ENCODE assay signal across 8 mouse cellular contexts in the genomic region with DNA sequence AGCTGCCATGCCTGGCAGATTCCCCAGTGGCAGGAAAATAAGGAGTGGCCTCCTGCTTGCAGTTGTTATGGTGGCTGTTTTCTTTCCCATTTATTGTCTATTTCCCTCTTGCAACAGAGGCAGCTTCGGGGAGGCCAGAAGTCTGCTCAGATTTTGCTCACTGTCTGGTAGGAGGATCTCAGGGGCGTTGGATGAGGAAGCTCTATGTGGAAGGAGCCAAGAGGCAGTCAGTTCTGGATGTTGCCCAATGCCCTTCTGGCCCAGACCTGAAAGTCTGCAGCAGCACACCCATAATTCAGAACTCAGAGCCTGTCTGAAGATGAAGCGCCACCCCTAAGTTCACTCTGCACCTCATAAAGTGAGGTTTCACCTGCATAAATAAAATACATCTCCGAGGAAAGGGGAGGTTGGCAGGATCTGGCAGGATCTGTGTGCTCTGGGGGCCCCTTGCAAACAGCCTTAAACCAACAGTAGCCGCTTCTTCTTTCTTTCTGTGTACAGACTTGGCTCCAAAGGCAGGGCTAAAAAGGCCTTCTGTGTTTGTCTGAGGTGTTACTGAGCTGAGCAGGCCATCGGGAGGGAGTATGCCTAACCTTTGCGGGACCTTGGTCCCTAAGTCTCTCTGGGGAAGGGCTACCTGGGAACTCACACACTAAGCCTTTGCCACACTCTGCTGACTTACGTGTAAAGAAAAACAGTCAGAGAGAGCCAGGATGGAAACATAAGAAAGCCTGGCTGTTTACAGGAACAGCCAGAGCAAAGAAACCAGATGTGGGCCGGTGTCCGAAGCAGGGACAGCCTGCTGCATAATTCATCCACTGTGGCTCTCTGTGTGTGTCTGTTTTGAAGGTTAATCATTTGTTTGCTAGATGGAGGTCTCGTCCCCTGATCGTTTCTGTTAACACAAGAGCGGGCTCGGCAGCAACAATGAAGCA.
DNase-seq lines count a peak whose midpoint lies in the region; ATAC-seq and TF ChIP-seq lines count a peak whose summit lies in the region.

No protein-coding gene starts in this region.

- H3K9ac ChIP-seq in hindbrain, embryonic 11.5 days (ENCODE audit: low read depth, low read length), result no peak overlapping the region
- no peak overlapping the region for H3K9ac ChIP-seq in lung, embryonic 15.5 days

- no peaks in the 10 kb centered on the region for H3K27me3 ChIP-seq in hindbrain, embryonic 11.5 days (ENCODE audit: control insufficient read depth, insufficient read depth, low read length)
- no peaks in the 10 kb centered on the region for H3K27me3 ChIP-seq in lung, embryonic 15.5 days

- no peak overlapping the region for H3K4me2 ChIP-seq in hindbrain, embryonic 11.5 days (replicated peaks; ENCODE audit: low read depth, low read length)
- H3K4me2 ChIP-seq in lung, embryonic 15.5 days, result no peak overlapping the region

- no peaks in the 10 kb centered on the region for H3K36me3 ChIP-seq in hindbrain, embryonic 11.5 days (ENCODE audit: control insufficient read depth, insufficient read depth, low read length)
- H3K36me3 ChIP-seq in lung, embryonic 15.5 days, result no peaks in the 10 kb centered on the region

- no peak overlapping the region for H3K4me3 ChIP-seq in layer of hippocampus, adult 2 months
- H3K4me3 ChIP-seq in hindbrain, embryonic 11.5 days (ENCODE audit: low read depth, low read length), result no peak overlapping the region
- H3K4me3 ChIP-seq in lung, embryonic 15.5 days, result no peak overlapping the region

- no peaks in the 10 kb centered on the region for H3K4me1 ChIP-seq in hindbrain, embryonic 11.5 days (replicated peaks; ENCODE audit: control insufficient read depth, insufficient read depth, low read length)
- peaks cover 11% of the 10 kb centered on the region; the same call in 1 of the 2 replicates for H3K4me1 ChIP-seq in lung, embryonic 15.5 days

- H3K27ac ChIP-seq in layer of hippocampus, adult 2 months, result peak overlapping the region; percentile 58
- H3K27ac ChIP-seq in hindbrain, embryonic 11.5 days (ENCODE audit: low read depth, low read length), result 0 out of 2 replicates have a peak overlapping the region, but pooled peaks have one; percentile 24
- H3K27ac ChIP-seq in lung, embryonic 15.5 days, result 0 out of 2 replicates have a peak overlapping the region, but pooled peaks have one; percentile 15

- no peak for DNase-seq in layer of hippocampus, adult 2 months (ENCODE audit: low spot score in 2 of 2)
- DNase-seq in layer of hippocampus, postnatal 25 days (ENCODE audit: extremely low spot score in 1 of 2, low spot score in 1 of 2), result no peak
- DNase-seq in cerebellum, postnatal 10 days, result peak; percentile 71 to 77
- DNase-seq in hindbrain, embryonic 11.5 days (ENCODE audit: low spot score), result no peak
- DNase-seq in heart, adult 8-10 months (ENCODE audit: low spot score), result no peak
- no peak for DNase-seq in retina, postnatal 1 day
- DNase-seq in right cerebral cortex, adult 2 months (ENCODE audit: low spot score in 2 of 2), result no peak

- H3K9me3 ChIP-seq in hindbrain, embryonic 11.5 days (ENCODE audit: control insufficient read depth, low read length), result no peaks in the 10 kb centered on the region
- no peaks in the 10 kb centered on the region for H3K9me3 ChIP-seq in lung, embryonic 15.5 days

- WGBS in hindbrain, embryonic 11.5 days, result 64% methylated on average over 14 of the region's 14 CpGs
- 25% methylated on average over 14 of the region's 14 CpGs for WGBS in lung, embryonic 15.5 days

- no peak for ATAC-seq in hindbrain, embryonic 11.5 days (ENCODE audit: low FRiP score)
- ATAC-seq in lung, embryonic 15.5 days (ENCODE audit: borderline replicate concordance, extremely low read depth, low FRiP score, low TSS enrichment), result no peak

- no peak for TF ChIP-seq CTCF in layer of hippocampus, adult 2 months (conservative IDR thresholded peaks at IDR 0.05)

Comparison
In these comparisons a context has a peak if more than half of its experiments do, and no peak if none do; other contexts are left out.
1. DNase-seq: peak in cerebellum, postnatal 10 days (2 of 2); none in layer of hippocampus, adult 2 months (0 of 2), layer of hippocampus, postnatal 25 days (0 of 2), hindbrain, embryonic 11.5 days (single experiment), heart, adult 8-10 months (single experiment), retina, postnatal 1 day (single experiment) and right cerebral cortex, adult 2 months (0 of 2).
2. Peak in every context shown above with its lines, with median percentiles within 50 percentile points of each other: H3K27ac ChIP-seq.